Mouse (Mus musculus) cerebellum, postnatal 14 days (tissue): ENCODE measurements around the gene Ccnl2.

Experiments
- DNase-seq, 2 experiments: peaks; one replicate each; pipeline ENCODE4 v3.0.0; 2021; ENCODE audit warnings: mixed read lengths in 2 of 2

The Ccnl2 gene

DNA sequence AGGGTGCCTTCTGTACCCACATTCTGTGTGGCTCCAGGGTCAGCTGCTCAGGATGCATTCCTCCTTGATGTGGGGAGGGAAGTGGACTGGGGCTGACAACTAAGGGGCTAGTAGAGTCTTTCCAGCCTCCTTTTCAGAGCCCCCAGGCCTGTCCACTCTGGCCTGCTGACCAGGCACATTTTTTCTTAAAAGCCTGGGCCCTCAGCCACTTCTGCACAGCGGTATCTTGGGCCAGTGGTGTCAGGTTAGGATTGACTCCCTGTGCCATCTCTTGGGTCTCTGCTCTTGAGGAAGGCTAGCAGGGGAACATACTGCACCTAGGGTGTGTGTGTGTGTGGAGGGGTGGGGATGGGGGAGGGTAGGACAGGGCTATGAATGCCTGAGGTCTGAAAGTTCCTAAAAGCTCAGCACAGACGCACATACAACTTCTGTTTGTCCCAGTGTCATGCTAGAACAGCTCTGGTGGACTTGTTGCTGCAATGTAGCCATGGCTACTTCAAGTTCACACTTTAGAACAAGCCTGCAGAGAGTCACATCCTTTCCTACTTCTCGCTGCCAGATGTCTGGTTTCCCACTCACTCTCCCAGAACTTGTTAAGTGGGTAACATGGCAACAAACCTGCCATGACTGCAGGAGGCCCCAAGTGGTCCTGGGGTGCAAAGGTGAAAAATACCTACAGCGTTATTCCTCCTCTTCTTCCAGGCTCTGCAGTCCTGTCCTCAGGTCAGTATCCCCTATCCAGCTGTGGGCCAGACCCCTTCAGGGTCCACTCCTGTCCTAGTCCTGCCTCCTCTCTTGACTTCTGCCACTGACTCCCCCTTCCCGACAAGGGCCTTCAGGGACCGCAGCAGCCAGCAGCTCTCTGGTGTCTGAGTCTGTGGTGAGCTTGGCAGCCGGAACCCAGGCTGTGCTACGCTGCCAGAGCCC is 28.1 kb downstream of the Ccnl2 start:
- no peak for DNase-seq

DNA sequence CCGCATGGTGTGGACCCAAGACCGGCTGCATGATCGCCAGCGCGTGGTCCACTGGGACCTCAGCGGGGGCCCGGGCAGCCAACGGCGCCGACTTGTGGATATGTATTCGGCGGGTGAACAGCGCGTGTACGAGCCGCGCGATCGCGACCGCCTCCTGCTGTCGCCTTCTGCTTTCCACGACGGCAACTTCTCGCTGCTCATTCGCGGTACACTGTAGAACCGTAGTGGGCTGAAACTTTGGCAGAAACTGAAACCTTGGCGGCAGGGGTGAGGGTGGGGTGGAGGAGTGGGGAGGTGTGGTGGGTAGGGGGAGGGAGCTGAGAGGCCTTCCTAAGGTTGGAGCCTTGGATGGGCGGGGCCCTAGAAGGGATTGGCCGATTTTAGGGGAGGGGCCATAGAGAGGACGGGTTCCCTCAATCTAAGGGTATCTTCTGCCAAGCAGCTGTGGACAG is 28.7 kb downstream of the Ccnl2 start:
- DNase-seq, result peak in 1 of 2 experiments; percentile 53

DNA sequence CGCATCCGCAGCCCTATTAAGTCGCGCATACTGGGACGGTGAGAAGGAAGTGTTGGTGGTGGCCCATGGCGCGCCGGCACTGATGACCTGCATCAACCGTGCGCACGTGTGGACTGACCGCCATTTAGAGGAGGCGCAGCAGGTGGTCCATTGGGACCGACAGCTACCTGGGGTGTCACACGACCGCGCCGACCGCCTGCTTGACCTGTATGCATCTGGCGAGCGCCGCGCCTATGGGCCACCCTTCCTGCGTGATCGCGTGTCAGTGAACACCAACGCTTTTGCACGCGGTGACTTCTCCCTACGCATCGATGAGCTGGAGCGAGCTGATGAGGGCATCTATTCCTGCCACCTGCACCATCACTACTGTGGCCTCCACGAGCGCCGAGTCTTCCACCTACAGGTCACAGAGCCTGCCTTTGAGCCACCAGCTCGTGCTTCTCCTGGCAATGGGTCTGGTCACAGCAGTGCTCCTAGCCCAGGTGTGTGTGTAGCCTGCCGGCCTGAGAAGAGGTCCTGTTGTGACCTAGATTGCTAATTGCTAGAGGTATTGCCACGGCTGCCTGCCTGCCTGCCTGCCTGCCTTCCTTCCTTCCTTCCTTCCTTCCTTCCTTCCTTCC is 29.5 kb downstream of the Ccnl2 start:
- peak; percentile 50 to 66 for DNase-seq

DNA sequence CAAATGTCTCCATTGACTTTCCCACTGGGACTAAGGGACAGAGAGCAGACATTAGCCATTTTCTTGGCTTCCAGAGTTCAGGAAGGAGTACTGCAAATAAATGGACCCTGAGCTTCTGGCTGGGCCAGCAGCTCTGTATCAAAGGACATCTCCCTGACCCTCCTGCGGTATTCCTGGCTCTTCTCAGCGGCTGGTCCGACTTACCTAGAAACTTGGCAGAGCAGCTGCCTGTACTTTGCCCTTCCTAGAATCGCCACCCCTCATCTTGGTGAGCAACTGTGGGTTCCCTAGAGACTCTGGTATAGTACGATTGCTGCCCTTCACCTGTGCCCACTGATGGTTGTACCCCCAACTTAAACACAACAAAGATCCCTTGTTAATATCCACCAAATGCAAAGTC is 30.9 kb downstream of the Ccnl2 start:
- DNase-seq, result no peak

DNA sequence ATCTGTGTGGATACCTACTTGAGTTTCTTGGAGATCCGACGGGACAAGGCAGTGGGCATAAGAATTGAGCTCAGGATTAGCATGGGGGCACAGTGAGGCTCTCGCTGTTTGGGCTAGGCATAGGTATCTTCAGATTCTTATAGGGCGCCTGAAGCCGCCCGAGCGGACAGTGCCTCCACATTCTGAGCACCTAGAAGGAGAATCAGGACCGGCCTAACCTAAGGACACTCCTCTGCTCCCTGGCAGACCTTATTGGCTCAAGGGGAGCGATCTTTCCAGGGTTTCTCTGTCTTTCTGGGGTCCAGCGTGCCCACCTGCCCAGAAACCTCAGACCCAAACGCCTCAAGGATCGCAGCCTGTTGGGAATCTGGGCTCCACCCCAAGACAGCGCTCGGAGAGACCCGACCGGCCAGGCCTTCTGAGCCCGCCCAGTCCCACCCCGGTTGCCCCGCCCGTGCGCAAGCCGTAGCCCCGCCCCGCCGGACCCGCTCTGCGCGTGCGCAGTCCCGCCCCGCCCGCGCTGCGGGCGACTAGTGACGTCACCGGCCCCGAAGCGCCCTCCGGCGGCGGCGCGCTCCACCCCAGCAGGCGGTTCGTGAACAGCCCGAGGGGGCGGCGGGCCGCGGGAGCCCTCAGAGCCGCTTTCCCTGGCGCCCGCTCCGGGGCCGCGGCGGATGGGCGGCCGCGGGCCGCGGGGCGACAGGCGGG is 34.7 kb downstream of the Ccnl2 start, which contains the start of gene Dvl1:
Gene Dvl1, plus strand, starts transcription at position 532 of the 708 bp plus-strand sequence.
- DNase-seq, result peak; percentile 98 to 99

DNA sequence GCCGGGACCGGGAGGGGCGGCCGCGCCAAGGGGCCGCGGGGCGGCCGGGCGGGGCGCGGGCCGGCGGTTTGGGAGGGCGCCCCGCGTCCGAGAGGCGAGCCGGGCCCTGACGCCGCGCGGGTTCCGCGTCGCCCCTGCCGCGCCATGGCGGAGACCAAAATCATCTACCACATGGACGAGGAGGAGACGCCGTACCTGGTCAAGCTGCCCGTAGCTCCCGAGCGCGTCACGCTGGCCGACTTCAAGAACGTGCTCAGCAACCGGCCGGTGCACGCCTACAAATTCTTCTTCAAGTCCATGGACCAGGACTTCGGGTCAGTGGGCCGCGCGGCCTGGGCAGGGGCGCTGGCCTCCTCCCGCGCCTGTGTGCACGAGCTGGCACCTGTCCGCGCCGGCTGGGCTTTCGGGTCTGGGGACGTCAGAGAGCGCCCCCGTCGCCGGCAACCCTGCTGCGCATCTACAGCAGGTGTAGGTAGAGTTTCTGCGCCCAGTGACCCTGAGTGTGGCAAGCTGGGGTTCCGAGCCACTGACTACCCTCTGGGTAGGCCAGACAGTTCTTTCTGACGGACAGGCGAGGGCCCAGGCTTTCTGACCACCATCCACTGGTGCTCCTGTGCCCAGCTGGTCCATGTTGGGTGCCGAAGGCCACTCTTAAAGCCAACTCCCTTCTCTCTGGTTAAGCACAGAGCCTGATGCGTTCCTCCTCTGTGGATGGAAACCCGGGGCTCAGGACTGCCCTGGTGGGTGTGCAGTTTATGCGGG is 35.5 kb downstream of the Ccnl2 start:
- peak; percentile 66 to 71 for DNase-seq

DNA sequence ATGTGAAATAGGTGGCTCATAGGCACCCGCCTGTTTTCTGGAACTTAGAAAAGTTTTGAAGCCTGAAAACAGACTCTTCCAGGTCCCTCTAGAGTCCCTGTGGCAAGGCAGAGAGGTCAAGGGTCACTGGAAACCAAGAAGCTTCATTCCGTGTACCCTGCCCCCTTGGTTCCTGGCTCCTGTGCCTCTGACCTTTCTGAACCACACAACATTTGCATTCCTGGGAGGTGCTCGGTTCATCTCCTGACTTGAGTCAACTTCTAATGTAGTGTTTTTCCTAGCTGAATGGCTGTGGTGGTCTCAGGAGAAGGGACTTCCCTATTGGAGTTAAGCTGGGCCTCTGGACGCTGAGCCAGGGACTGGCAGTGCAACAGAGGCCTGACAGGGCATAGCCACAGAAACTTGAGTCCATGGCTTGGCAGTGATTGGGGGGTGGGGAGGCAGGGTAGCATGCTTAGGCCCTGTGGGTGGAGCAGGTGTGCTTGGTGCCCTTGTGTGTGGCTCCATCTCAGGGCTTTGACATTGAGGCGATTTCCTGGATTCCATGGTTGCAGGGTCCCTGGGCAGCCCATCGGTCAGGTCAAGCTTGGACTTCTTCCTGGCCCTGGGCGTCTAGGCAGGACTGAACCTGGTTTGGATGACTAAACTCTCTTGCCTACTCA is 36.3 kb downstream of the Ccnl2 start:
- no peak for DNase-seq

DNA sequence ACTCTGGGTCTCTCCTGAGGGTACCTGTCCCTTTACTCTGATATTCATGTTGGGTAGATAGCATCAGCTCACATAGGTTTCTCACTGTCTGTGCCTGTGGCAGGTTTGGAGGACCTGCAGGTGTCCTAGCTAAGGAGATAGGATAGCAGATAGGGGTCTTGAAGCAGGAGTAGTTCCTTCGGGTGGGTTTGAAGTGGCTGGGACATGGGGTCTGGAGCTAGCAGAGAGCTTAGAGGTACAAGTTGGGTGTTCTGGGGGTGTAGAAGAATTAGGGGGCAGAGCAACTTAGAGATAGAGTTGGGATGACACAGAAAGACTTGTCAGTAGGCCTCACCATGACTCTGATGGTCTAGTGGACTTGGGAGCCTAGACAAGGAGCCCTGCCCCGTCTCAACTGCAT is 37.1 kb downstream of the Ccnl2 start:
- no peak for DNase-seq

DNA sequence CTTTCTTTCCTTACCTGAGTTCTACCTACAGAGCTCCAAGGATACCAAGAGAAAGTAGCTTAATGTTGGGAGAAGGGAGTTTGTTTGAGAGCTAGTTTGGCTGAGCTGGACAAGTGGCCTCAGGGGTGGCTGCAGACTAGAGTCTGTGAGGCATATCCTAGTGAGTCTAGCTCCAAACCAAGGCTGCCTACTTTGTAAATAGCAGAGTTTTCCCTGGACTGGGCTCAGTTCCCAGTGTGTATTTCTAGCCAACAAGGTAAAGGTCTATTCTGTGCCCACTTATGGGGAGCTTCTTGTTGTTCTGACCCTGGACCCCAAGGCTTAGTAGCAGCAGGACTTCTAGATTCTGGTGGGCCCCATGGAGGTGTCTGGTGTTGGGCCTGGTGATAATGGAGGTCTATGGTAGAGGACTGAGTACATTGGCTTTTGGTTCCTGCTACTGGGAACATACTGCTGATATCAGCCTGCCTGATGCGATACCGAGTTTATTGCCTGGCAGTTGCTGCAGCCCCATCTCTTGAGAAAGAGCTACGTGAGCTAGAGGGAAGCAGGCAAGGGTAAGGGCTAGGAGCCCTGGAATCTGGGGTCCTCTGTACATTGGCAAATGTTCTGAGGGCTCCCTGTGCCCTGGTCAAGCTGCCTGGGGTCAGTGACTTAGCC is 37.6 kb downstream of the Ccnl2 start:
- no peak for DNase-seq

DNA sequence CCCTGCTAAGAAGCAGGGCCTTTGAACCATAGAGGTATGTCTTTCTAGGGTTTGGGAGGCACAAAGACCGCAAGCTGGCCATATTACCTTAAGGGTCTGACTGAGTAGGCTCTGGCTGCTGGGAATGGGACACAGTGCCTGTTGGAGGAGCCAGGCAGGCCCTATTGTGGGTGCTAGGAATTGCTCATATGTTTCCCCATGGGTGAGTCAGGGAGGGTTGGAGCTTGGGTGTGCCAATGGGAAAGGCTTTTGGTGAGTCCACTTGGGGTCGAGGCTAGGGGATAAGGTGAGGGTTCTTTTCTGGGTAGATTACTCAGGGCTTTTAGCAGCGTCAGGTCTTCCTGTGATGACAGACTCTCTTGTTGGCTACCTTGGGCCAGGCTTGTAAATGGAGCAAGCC is 39.1 kb downstream of the Ccnl2 start:
- no peak for DNase-seq

DNA sequence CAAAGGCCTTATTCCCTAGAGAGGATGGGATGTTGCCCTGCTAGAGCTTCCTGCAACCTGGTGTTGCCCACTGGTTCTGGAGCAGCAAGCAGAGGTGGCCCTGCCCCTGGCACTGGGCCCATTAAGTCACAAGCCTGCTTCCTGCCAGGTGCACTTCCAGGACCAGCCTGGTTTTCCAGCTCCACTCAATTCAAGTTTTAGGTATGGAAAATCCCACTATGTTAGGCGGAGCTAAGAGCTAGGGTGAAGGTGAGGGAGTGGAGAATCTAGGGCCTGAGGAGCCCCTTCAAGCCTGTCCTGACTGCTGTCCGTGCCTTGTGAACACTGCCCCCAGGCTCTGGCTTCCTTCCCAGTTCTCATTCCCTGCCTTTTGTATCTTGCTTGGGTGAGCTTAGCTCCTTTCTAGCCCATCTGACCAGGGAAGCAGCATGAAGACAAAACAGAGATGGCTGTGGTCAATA is 39.7 kb downstream of the Ccnl2 start:
- peak; percentile 77 to 79 for DNase-seq

DNA sequence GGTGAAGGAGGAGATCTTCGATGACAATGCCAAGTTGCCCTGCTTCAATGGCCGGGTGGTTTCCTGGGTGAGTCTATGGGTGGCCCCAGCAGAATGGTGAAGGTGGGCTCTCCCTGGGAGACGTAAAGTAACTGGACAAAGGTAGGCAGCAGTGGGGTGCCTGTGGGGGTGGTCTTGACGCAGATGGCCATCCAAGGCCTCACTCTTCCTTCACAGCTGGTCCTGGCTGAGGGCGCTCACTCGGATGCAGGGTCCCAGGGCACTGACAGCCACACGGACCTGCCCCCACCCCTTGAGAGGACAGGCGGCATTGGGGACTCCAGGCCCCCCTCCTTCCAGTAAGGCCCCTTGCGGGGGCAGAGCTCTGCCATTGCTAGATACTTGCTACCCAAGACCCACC is 41.1 kb downstream of the Ccnl2 start:
- DNase-seq, result no peak

DNA sequence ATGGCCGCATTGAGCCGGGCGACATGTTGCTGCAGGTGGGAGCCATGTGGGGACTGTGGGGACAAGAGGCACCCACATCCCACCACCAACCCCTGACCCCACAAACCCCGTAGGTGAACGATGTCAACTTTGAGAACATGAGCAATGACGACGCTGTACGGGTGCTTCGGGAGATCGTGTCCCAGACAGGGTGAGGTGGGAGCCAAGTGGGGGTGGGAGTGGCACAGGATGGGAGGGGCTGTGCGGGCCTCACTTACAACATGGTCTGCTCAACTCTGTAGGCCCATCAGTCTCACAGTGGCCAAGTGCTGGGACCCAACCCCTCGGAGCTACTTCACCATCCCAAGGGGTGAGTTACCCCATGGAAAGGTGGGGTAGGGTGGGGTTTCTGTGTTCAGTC is 42.7 kb downstream of the Ccnl2 start:
- no peak for DNase-seq

DNA sequence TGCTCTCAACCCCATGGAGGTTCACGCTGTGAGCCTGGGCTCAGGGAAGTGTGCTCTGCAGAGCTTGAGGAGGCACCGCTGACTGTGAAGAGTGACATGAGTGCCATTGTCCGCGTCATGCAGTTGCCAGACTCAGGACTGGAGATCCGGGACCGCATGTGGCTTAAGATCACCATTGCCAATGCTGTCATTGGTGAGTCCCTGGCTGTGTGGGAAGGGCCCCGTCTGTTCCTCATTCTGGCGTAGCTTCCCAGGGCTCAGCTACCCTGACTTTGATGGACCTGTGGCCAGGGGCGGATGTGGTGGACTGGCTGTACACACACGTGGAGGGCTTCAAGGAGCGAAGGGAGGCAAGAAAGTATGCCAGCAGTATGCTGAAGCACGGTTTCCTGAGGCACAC is 43.8 kb downstream of the Ccnl2 start:
- no peak for DNase-seq

DNA sequence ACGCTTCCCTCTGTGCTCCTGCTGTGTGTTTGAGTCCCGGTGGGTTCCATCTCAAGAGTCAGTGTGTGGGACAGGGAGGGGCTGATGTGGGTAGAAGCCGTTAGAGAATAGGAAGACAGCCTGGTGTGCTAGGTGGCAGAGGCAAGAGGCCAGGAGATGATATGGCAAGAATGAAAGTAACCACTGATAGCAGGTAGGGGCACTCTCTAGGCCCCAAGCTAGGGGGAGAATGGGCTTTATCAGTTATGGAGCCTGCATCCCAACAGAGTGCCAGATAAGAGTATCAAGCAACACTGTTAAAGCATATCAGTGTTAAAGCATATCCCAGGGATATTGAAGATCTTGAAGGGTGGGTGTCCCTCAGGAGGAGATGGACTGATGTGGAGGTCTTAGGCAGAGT is 44.6 kb downstream of the Ccnl2 start:
- no peak for DNase-seq

DNA sequence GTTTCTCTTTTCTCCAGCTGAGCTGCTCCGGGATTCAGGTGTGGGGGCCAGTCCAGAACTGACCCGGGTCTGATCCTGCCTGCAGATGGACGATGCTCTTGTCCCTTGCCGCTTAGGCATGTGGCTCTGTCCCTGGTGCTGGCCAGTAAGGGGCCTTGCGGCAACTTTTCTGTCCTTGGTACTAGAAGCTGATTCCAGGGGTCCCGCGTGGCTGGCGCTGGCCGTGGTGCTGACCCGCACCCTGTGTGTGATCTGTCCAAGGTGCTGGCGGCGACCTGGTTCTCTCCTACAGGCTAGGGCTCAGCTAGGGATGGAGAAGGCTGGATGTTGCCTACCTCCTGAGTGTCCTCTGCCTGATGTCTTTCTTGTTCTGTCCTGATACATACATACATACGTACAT is 47.0 kb downstream of the Ccnl2 start:
- DNase-seq, result peak; percentile 8 to 28

DNA sequence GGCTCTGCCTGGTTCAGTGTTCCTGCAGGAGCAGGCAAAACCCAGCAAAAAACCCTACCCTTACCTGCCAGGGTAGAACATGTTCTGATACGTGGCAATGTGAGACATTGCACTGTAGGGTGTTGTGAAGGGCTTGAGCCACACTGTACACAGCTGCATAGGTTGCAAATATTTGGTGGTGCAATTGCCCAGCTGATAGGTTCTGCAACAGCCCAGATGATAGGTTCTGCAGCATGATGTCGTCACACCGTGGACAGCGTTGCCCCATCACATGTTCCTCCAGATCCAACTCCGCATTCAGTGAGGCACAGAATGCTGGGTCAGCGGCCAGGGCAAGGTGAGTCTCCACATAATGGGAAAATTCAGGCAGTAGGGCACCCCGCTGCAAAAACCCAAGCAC is 49.5 kb downstream of the Ccnl2 start:
- peak in 1 of 2 experiments; percentile 10 for DNase-seq

DNA sequence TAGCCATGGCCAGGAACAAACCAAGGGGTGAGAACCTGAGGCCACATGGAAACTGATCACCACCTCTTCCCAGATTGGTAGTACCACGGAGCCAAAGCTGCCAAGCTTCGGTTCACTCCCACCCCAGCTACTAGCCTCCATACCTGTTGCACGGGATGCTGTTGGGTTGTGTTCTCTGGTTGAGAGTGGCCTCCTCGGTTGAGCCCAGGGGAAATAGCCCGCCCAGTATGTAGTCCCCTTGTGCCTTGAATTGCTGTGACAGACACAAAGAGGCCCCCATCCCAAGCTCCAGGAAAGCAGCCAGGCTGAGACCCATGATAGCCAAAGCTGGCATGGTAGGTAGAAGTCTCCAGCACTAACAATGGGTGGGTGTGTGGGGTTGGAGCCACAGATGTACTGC is 50.7 kb downstream of the Ccnl2 start, which contains the start of gene Tas1r3:
Gene Tas1r3, minus strand, starts transcription at position 362 of the 400 bp plus-strand sequence.
- DNase-seq, result peak; percentile 17 to 30

DNA sequence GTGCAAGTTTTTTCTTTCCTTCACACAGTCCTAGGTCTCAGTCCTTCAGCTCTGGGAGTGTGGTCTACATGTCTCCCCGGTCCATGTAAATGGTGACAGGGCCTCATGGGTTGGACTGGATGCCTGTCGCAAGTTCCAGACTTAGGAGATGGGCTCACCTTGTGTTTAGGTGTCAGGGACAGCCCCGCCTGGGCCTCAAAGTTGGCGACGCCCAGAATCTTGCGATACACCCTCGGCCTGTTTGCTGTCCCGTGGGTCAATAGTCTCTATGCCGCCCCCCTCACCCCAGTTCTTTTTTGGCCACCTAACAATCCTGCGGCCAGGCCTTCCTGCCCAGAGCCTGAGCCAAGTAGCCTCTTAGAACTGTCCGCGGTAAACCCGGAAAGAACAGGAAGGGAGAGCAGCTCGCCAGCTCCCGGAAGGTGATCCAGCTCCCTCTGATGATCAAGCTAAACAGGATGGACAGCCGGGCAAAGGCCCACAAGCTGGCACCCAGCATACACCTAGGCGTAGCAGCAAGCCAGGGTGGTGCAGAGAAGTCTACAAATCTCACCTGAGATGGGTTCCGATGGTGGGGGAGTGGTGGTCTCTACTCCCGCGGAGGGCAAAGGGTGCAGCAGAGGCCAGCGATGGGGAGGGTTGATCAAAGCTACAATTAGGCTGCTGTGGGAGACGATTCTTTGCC is 56.5 kb downstream of the Ccnl2 start:
- no peak for DNase-seq

DNA sequence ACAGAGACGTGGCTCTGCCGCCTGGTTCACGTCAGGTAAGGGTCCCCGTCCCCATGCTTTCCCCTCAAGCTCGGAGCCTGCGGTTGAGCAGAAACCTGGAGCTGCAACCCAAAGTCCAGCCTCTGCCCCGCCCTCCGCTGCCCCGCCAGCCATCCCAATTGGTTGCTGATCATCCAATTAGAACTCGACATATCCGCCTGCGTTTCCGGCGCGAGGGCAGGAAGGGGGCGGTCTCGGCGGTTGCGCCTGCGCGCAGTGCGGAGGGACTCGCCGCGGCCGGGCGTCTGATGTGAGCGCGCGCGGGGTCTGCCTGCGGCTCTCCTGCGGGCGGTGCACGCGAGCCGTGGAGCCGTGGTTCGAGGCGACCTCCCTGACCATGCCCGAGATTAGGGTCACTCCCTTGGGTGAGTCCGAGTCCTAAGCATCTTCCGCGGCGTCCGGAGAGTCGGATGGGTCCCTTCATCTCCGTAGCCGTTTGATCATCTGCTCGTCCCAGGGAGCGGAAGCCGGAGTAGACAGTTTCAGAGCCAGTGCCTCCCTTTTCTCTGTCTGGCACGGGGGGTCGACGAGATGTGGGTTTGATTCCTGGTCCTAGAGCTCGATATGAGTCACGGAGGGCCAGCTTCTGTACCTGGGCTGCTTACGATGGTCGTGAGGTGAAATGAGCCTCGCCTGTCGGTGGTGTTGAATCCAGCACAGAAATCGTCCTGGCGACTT is 57.2 kb downstream of the Ccnl2 start, which contains the start of the genes Cptp and Ints11:
Gene Cptp, minus strand, starts transcription at position 124 of the 717 bp plus-strand sequence.
Gene Ints11, plus strand, starts transcription at position 230 of the 717 bp plus-strand sequence.
- DNase-seq, result peak; percentile 97
